Mouse (Mus musculus): ENCODE data around the gene Usp38. TPM values are rescaled to one million over a fixed set of nuclear protein-coding genes. Genes with fewer than 3 reads are reported as not detected.
A peak's percentile ranks its signal among the peaks of the same experiment; 100 is the strongest.

Gene Usp38
- total RNA-seq (2012; rRNA removed) (20.4 and 24.4 TPM in 2 replicates), total RNA-seq (2014; rRNA removed) (30.6 and 32.2 TPM in 2 replicates), polyA plus RNA-seq (2012; ENCODE audit: insufficient read length, low read depth) (15.7 and 19.3 TPM in 2 replicates)

- H3K36me3 ChIP-seq (replicated peaks in 1 of 2; ENCODE audit: control insufficient read depth in 1 of 2, insufficient read depth in 1 of 2, low read length in 1 of 2), result peaks cover 0 to 12% of the 10 kb centered on the region in 2 experiments
- in situ Hi-C loops (cut with MboI; ENCODE audit: low pct_ligation_motif_present, low pct_unique_long_range_greater_than_20kb, low sequenced_read_pairs), result no loop called here
- no peaks in the 10 kb centered on the region for H3K9me3 ChIP-seq (replicated peaks; ENCODE audit: low read length)
- peaks cover 2 to 19% of the 10 kb centered on the region in 2 experiments; a peak in 2 of 4 replicates for H3K4me1 ChIP-seq (ENCODE audit: control insufficient read depth in 1 of 2, insufficient read depth in 2 of 2)
- H3K4me2 ChIP-seq (ENCODE audit: insufficient read depth, low read depth, poor library complexity, severe bottlenecking), result peak within 1 kb of the TSS; percentile 69
- dilution Hi-C loops (cut with MboI; ENCODE audit: extremely low pct_ligation_motif_present, extremely low pct_unique_long_range_greater_than_20kb, low sequenced_read_pairs), result no loop called here
- H3K4me3 ChIP-seq (replicated peaks in 1 of 3; ENCODE audit: low read depth in 2 of 3, low read length in 2 of 3, poor library complexity in 1 of 3), result peak within 1 kb of the TSS; percentile 91 to 97 (median 96)
- no peaks in the 10 kb centered on the region for H3K27me3 ChIP-seq (replicated peaks)
- peaks cover 44% of the 10 kb centered on the region for H3K79me2 ChIP-seq (replicated peaks; ENCODE audit: control insufficient read depth, extremely low read depth, insufficient read depth, poor library complexity, severe bottlenecking)
- peak within 1 kb of the TSS; percentile 92 for H3K27ac ChIP-seq (ENCODE audit: insufficient read depth, low read depth)
- DNase-seq (ENCODE audit: extremely low read depth), result peak; percentile 98
- peak within 1 kb of the TSS; percentile 89 for H3K9ac ChIP-seq (ENCODE audit: insufficient read depth, low read depth)
- TF ChIP-seq ZNF384 (IDR thresholded peaks at IDR 0.05; ENCODE audit: low read depth, low read length), result no peak
- TF ChIP-seq MAZ (IDR thresholded peaks at IDR 0.05; ENCODE audit: low read depth, low read length), result no peak
- TF ChIP-seq MAX (IDR thresholded peaks at IDR 0.05; ENCODE audit: low read length), result peak; percentile 78
- TF ChIP-seq JUN (IDR thresholded peaks at IDR 0.05; ENCODE audit: insufficient read depth, low read depth, low read length), result peak; percentile 60
- TF ChIP-seq PAX5 (IDR thresholded peaks at IDR 0.05; ENCODE audit: low read length), result no peak
- peak; percentile 76; the same call in 1 of the 2 replicates for TF ChIP-seq POLR2AphosphoS2 (IDR thresholded peaks at IDR 0.05; ENCODE audit: low read depth, low read length)
- peak; percentile 81 for TF ChIP-seq SIN3A (IDR thresholded peaks at IDR 0.05; ENCODE audit: low read length)
- TF ChIP-seq BHLHE40 (IDR thresholded peaks at IDR 0.05; ENCODE audit: low read depth, low read length), result peak; percentile 57
- peak; percentile 88 for TF ChIP-seq POLR2A (IDR thresholded peaks at IDR 0.05; ENCODE audit: low read depth, low read length)
- TF ChIP-seq CHD1 (IDR thresholded peaks at IDR 0.05; ENCODE audit: low read depth, low read length), result peak; percentile 76; the same call in 1 of the 2 replicates
- TF ChIP-seq NRF1 (IDR thresholded peaks at IDR 0.05; ENCODE audit: low read depth, low read length), result peak; percentile 96
- peak; percentile 71 for TF ChIP-seq USF2 (conservative IDR thresholded peaks at IDR 0.05; ENCODE audit: low read depth, low read length)
- peak; percentile 23; the same call in 1 of the 2 replicates for TF ChIP-seq UBTF (IDR thresholded peaks at IDR 0.05; ENCODE audit: low read depth, low read length)
- peak; percentile 96 for TF ChIP-seq ELF1 (IDR thresholded peaks at IDR 0.05; ENCODE audit: low read depth, low read length)
- TF ChIP-seq RCOR1 (conservative IDR thresholded peaks at IDR 0.05; ENCODE audit: low read depth, low read length), result no peak
- TF ChIP-seq MAFK (IDR thresholded peaks at IDR 0.05; ENCODE audit: insufficient replicate concordance, low read length), result no peak
- no peak for TF ChIP-seq EP300 (IDR thresholded peaks at IDR 0.05; ENCODE audit: low read length)
- TF ChIP-seq GABPA (IDR thresholded peaks at IDR 0.05; ENCODE audit: insufficient replicate concordance, low read depth, low read length), result peak; percentile 93
- no peak for TF ChIP-seq CTCF (conservative IDR thresholded peaks at IDR 0.05 in 1 of 2, IDR thresholded peaks at IDR 0.05 in 1 of 2; ENCODE audit: low read depth in 2 of 2, low read length in 2 of 2)
- no peak for TF ChIP-seq ZKSCAN1 (IDR thresholded peaks at IDR 0.05; ENCODE audit: borderline replicate concordance, low read depth, low read length)
- peak; percentile 80 for TF ChIP-seq TBP (conservative IDR thresholded peaks at IDR 0.05; ENCODE audit: low read depth, low read length)
- TF ChIP-seq IRF4 (IDR thresholded peaks at IDR 0.05; ENCODE audit: low read depth, low read length), result peak; percentile 40; the same call in 1 of the 2 replicates
- peak; percentile 62; the same call in 1 of the 2 replicates for TF ChIP-seq MEF2A (IDR thresholded peaks at IDR 0.05; ENCODE audit: borderline replicate concordance, low read depth, low read length)
- peak; percentile 89 for TF ChIP-seq ZMIZ1 (IDR thresholded peaks at IDR 0.05; ENCODE audit: low read depth, low read length)
- TF ChIP-seq SMC3 (IDR thresholded peaks at IDR 0.05; ENCODE audit: low read depth, low read length), result no peak
- no peak; the same call in 1 of the 2 replicates for TF ChIP-seq TCF12 (IDR thresholded peaks at IDR 0.05; ENCODE audit: low read depth, low read length)
- TF ChIP-seq E2F4 (IDR thresholded peaks at IDR 0.05; ENCODE audit: insufficient replicate concordance, low read depth, low read length), result 0 out of 2 replicates have a peak, but pooled peaks have one; percentile 35
- peak; percentile 87 for TF ChIP-seq CHD2 (IDR thresholded peaks at IDR 0.05; ENCODE audit: low read length)
- peak; percentile 84; the same call in 1 of the 2 replicates for TF ChIP-seq KAT2A (IDR thresholded peaks at IDR 0.05; ENCODE audit: insufficient replicate concordance, low read length)
- TF ChIP-seq ZC3H11A (IDR thresholded peaks at IDR 0.05; ENCODE audit: low read depth, low read length), result peak; percentile 56; the same call in 1 of the 2 replicates
- TF ChIP-seq ETS1 (conservative IDR thresholded peaks at IDR 0.05; ENCODE audit: low read depth, low read length), result peak; percentile 74
- TF ChIP-seq JUND (conservative IDR thresholded peaks at IDR 0.05; ENCODE audit: low read depth, low read length), result no peak
- peak; percentile 24 for TF ChIP-seq MXI1 (IDR thresholded peaks at IDR 0.05; ENCODE audit: low read depth, low read length)
- TF ChIP-seq USF1 (IDR thresholded peaks at IDR 0.05; ENCODE audit: low read depth, low read length), result peak; percentile 89
- TF ChIP-seq HCFC1 (IDR thresholded peaks at IDR 0.05; ENCODE audit: low read depth, low read length), result peak; percentile 86
- peak; percentile 92 for TF ChIP-seq NELFE (IDR thresholded peaks at IDR 0.05; ENCODE audit: low read depth, low read length)
- TF ChIP-seq RAD21 (IDR thresholded peaks at IDR 0.05; ENCODE audit: low read depth, low read length), result no peak
Measured at GRCm38 (mm10) chr8:81014789-81015699, at the start of gene Usp38. TSS of gene Usp38 (minus strand) at chr8:81014928.
